Mouse (Mus musculus): ENCODE measurements around the gene Gm20388.

DNA sequence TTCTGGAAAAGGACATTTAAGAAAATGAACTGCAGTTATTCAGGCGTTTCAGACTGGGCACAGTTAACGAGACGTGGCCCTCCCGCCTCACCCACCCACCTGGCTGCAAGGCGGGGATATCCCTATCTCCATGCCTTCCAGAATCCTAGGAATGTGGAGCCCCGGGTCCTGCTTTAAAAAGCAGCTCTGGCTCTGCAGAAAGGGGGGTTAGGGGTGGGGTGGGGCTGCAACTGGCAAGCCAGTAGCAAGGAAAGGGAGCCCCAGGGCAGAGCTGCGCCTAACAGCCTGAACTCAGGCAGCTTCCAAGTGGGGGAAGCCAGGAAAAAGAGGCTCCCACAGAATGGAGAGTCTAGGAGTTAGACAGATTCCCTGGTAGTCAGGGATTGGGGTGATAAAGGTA lies 2668.6 kb downstream of the Gm20388 start:
- TF ChIP-seq CTCF (conservative IDR thresholded peaks at IDR 0.05; ENCODE audit: insufficient read depth, insufficient read length, low read depth, low read length), result no peak
- TF ChIP-seq POLR2A (IDR thresholded peaks at IDR 0.05; ENCODE audit: low read depth, low read length), result no peak

Data from kidney, adult 2 months (tissue).